Mouse (Mus musculus): ENCODE results near the gene Omp.

Omp gene

DNA sequence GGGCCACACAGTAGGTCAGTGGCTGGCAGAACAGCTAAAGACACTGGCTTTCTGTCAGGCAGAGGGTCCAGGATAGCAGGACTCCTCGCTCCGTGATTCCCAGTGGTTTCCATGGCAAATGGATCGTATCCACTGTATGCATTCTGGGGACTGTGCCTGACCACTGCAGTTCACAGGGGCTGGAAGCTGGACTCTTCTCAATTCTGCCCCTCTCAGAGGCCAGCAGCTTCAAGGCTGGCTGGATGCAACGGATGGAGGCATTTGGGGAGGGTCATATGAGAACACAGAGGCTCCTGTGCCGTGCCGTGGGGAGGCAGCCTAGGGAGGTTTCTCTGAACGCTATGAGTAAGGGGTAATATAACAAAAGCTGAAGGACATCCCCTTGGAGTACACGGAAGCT is 3.1 kb downstream of the Omp start:
- no peak for DNase-seq (ENCODE audit: low spot score)

DNA sequence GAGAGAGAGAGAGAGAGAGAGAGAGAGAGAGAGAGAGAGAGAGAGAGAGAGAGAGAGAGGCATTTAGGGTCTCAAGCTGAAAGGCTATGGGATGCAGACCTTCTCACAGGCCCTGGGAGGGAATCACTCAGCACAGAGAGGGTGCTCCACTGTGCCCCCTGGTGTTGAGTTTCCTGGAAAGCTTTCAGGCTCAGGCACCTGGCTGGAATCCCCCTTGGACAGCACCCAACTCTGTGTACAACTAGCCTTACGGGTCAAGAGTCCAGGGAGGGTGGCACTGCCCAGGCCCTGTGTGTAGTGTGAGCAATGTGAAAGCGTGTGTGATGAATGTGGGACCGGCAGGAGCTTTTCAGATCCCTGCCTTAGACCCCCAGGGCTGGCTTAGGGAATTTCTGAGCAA is 4.1 kb downstream of the Omp start:
- no peak for DNase-seq (ENCODE audit: low spot score)

DNA sequence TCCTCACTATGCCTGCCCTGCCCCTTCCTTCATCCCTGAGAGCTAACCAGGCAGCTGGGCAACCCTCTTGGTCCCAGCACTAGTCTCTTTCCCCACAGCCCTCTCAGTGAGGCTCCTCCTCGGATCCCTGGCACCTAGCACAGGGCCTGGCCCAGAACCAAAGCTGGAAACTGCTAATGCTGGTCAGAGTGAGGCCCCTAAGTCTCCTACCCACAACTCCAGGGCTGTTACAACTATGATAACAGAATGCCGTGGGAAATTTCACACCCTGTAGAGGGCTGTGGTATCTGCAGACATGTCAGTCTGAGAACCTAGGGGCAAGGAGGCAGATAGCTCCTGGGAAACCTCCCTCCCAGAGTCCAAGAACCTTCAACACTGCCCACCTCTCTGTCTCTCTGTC is 4.7 kb downstream of the Omp start:
- DNase-seq (ENCODE audit: low spot score), result no peak

GRCm38 (mm10) chr7:98139216-98139615 is 6.1 kb downstream of the Omp start:
- no peak for DNase-seq (ENCODE audit: low spot score)

DNA sequence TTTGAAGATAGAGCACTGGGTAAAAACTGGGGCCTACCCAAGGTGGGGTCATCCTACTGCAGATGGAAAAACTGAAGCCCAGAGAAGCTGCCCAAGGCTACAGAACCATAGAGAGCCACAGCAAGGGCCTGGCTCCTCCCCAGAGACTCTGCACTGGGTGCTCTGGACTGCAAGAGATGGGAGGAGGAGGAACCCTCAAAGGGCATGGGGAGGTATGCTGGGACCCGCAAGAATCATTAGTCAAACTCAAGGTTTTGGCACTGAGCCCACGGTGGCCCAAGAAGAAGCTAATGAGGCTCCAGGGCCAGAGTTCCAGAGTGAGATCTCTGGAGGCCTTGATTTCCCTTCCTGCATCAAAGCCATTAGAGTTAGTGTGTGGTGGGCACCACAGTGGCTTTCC is 7.3 kb downstream of the Omp start:
- no peak for DNase-seq (ENCODE audit: low spot score)

GRCm38 (mm10) chr7:98137583-98137982 is 7.7 kb downstream of the Omp start:
- DNase-seq (ENCODE audit: low spot score), result no peak

- DNase-seq (ENCODE audit: low spot score), result no peak
These were observed 13.6 kb downstream of the Omp start for GRCm38 (mm10) chr7:98131751-98132150.

DNA sequence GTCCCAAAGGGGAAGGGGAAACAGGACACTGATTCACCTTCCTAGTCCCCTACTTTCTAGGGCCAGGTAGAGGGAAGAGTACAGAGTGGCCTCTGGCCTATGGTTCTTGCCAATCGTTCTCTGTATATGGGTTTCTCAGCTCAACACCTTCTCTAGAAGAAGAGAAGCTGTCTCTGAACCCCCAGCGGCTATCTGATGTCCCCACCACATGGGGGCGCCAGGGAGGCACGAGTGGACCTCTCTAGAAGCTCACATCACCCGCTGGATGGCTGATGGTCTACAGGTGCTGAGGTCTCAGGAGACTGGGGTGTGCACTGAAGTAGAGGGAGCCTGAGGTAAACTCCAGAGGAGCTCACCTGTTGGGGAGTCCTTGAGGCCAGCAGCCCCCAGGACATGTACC is 19.8 kb downstream of the Omp start:
- DNase-seq (ENCODE audit: low spot score), result no peak

DNA sequence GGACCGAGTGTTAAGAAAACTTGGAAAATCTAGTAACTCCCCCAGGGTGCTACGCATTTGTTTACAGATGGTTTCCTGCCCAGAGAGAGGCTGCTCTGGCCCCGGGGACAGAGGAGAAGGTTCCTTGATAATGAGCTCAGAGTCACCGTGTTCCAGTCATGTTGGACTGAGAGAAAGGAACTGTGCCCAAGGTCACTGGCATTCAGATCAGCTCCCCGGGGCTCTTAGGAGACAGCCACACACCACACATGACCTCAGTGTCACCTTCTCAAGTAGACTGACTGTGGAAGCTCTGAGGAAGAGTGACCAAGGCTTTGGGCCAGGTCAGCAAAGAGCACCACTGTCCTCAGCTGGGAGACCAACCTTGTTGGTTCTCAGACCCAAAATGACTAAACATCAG is 20.6 kb downstream of the Omp start:
- DNase-seq (ENCODE audit: low spot score), result peak; percentile 47

GRCm38 (mm10) chr7:98121673-98122072 is 23.6 kb downstream of the Omp start:
- DNase-seq (ENCODE audit: low spot score), result no peak

DNA sequence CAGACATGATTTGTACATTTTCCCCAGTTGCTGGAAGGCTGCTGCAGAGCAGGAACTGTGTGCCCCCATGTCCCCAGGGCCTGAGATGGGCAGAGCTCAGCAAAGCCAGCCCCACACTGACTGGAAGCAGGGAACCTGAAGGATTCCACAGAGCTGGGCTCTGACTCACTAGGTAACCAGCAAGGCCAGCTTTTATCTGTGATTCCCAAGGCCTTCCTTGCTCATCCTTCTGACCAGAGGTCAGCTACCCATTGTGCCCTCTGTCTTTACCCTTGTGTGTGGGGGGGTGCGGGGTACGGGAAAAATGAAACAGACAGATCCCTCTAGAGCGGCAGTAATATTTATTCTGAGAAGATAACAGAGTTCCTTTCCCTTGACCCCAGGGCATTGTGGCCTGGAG is 24.1 kb downstream of the Omp start:
- DNase-seq (ENCODE audit: low spot score), result peak; percentile 34

DNA sequence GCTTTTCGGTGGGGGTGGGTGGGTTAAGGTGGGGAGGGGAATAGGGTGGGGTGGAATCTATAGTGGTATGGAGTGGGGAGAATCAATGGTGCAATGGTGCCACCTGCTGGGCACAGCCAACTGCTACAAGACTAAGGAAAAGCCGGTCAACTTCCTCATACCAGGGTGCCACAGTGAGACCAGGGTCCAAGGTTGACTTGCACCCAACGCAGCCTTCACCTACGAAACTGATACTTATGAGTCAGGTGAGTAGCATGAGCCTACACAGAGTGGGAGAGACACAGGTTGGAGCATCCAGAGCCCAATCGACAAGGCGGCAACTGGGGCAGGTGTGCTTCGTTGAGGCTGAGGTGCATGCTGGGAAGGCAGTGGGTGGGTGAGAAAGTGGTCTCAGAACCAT is 25.0 kb downstream of the Omp start:
- no peak for DNase-seq (ENCODE audit: low spot score)

DNA sequence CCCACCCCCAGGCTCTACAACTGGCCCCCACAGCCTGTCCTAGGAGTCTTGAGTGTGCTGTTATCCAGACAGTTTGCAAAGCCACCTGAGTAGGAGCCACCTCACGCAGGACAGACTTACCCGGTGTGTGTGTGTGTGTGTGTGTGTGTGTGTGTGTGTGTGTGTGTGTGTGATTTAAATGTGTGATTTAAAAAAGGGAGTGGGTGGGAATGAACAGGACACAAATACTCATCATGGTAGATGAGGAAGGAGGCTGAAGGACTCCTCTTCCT is 25.4 kb downstream of the Omp start:
- no peak for DNase-seq (ENCODE audit: low spot score)

DNA sequence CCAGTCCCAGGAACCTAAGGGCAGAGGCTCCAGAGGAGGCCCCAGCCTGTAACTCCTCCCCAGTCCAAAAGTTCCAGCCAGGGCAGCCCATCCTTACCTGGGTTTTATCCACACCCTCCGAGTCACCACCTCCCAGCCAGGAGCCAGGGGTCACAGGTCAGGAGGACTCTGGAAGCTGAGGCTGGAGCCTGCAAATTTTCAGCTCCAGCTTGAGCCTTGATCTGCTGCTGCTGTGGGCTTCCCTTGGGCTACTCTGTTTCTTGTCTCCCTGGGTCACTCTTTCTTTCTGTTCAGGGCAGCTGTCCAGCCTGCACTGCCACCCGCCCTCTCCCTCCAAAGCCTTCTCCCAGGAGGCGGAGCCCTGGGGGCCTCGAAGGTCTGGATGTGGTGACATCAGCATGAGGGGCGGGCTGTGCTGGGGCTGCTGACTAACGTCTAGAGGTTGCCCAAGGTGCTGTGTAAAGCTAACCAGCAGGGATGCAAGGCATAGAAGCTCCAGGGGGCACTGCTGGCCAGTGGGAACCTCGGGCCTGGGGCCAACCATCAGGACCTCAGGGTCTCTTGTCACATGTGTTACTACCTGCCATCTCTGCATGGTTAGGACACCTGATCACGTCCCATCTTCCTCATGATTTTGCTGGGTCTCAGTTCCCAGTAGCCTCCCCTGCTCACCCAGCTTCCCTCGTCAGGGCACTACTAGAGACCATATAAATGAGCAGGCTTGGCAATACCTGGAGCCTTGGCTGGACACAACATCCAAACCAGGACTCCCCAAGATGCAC is 25.9 kb downstream of the Omp start, which contains the start of gene Myo7a:
TSS of gene Myo7a (minus strand) at position 346 of the 782 bp plus-strand sequence.
- DNase-seq (ENCODE audit: low spot score), result peak; percentile 68

DNA sequence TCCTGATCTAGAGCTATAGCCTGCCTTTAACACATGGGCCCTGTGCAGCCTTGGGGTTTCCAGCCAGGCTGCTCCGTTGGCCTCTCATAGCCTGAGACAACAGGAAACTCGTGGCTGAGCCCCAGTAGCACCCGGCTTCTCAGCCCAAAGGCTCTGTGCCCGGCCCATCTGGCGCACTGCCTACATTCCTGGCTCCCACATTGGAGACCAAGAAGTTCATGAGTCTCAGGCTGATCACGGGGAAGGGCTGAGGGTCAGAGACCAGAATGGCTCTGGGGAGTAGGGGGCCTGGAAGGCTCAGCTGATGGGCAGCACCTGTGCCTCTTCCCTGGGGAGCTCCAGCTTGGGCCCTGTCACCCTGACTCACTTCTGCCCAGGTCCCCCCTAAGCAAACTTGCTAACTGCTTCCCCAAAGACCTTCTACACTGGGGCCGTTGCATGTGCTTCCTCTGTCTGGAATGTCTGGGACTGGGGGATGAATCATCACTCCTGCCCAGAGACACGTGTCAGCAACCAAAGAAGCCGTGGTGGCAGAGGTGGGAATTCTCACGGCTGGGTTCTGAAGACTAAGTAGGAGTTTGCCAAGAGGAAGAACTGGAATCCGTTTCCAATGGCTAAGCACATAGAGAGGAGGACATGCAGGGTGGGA is 28.2 kb downstream of the Omp start:
- peak; percentile 70 for DNase-seq (ENCODE audit: low spot score)

DNA sequence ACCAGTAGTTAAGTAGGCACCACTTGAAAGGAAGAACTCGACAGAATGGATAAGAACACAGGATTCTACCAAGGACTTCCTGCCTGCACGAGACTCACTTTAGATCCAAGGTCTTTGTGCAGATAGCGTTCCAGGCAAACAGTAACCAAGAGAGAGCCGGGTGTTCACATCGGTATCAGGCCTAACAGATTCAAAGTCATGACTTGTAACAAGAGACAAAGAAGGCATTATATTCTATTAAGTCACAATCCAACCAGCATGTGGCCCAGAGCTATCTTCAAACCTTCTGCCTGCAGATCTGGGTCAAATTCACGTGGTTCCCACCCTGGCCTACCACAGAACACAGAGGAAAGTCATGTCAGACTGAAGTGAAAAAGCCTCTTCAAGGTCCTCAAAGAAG is 30.6 kb downstream of the Omp start:
- DNase-seq (ENCODE audit: low spot score), result no peak

DNA sequence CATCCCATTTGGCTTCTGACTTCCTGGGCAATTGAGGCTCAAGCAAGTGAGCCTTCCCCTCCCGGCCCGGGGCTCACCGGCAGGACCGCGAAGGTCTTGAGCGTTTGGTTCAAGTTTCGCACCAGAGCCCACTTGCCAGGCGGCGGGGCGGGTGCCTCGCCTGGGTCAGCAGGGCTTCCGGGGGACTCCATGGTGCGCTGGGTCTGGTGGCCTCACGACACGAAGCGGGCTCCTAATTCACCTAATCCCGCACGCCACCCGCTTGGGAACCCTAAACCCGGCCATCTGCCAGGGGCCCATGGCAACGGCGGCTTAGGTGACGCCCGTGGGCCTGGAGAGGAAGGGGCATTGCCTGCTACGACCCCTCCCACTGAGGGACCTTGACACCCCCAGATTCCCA is 34.1 kb downstream of the Omp start:
- DNase-seq (ENCODE audit: low spot score), result no peak

DNA sequence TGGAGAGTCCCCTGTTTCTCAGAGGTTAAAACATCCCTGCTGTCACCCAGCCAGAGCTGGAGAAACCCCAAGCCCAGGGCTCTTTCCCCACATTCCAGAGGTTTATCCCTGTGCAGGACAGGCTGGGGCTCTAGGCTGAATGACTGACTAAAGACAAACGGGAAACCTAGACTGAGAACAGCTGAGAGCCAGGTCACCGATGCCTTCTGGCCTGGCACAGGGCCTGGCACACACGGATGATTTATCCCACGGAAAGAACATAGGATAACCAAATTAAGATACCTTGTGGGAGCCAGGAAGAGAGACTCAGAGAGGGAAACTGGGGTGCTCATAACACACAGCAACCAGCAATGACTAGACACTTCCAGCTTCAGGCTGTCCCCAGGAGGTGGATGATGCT is 35.5 kb downstream of the Omp start:
- no peak for DNase-seq (ENCODE audit: low spot score)

- DNase-seq (ENCODE audit: low spot score), result no peak
These were observed 36.5 kb downstream of the Omp start for GRCm38 (mm10) chr7:98108636-98109430.

DNA sequence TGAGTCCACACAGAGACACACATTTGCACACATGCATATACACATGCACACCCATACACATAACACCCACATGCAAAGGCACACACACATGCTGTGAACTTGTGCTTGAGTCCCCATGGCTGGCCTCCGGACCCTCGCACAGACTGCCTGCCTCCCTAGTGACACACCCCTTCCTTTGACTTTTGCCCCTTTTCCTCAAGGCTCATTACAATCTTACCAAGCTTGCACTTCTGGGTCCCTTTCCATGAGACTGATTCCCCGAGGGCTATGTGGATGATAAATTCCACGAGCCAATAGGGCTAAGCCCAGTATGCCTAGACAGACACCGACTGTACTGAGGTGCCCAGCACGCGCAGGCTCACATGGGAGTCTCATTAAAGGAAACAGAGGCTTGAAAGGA is 39.0 kb downstream of the Omp start:
- DNase-seq (ENCODE audit: low spot score), result no peak

DNA sequence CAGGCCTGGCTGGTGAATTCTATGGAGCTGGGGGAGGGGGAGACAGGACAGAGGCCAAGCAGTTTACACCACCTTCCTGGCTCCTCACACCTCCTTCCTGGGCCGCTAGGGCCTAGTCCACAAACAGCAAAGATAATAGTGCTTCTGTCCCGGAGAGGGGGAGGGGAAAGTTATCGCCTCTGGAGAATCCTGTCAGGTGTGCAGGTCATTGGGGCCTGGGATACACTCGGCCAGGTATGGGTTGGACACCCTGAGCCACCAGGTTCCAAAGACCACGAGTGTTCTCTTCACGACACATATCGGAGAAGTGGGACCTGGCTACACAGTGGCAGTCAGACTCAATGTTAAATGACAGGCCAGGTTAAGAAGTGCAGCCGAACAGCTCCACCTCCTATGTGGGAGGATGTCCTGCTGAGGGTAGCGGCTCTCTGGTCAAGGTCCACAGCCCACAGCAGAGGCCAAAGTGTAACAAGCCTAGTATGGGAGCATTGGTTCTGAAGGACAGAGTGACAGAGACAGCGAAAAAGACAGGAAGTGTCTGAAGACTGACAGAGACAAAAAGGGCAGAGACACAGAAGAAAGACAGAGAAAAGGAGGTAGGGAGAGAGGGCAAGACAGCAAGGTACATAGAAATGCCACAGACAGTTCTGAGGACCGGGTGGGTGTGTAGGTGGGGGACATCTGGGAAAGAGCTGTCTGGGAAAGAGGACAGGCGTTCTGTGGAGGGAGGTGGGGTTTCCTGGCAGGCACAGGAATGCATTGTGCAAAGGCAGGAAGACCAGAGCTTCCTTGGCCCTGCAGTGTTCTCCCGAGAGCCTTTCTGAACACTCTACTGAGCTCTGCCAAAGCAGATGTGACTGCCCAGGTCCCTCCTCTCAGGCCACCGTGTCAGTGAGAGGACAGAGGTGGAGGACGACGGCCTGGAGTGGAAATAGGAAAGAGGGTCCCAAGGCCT is 40.5 kb downstream of the Omp start:
- DNase-seq (ENCODE audit: low spot score), result no peak

DNA sequence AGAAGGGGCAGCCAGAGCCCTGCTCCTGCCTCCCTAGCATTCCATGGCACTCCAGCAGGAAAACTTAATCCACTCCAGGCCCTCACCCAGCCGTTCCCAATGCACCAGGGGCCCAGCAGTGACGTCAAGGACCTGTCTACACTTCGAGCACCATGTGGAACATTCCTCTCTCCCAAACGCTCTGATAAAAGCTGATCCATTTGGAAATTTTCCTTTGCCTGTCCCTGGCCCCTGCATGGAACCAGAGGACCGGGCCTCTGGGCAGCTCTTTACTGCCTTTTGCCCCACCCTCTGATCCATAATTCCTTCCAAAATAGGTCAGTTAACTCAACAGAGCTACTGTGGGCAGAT is 41.4 kb downstream of the Omp start:
- no peak for DNase-seq (ENCODE audit: low spot score)
